In genomic region chr1:138246438-138247164, GRCm38 (mm10) we compare ENCODE assay signal across 18 mouse cellular contexts. TPM values are rescaled to one million over a fixed set of nuclear protein-coding genes. Genes with fewer than 3 reads are reported as not detected.
DNase-seq lines count a peak whose midpoint lies in the region; ATAC-seq and TF ChIP-seq lines count a peak whose summit lies in the region.
"Had no signal": no experiment of that assay in that cellular context is flagged by ENCODE, and none has a peak within 500 bp of the region (broad histone marks: within the 10 kb centered on the region; RNA-seq: fewer than 3 reads in every experiment).

No protein-coding gene starts in this region.

- H3K27me3 ChIP-seq in forebrain, embryonic 14.5 days (replicated peaks; ENCODE audit: control insufficient read depth, insufficient read depth, low read length) = no peaks in the 10 kb centered on the region
- H3K27me3 ChIP-seq in forebrain, embryonic 15.5 days = no peaks in the 10 kb centered on the region
- no peaks in the 10 kb centered on the region for H3K27me3 ChIP-seq in embryonic facial prominence, embryonic 14.5 days (replicated peaks; ENCODE audit: control insufficient read depth, insufficient read depth, low read length)
- no peaks in the 10 kb centered on the region for H3K27me3 ChIP-seq in limb, embryonic 14.5 days (ENCODE audit: control insufficient read depth, insufficient read depth, low read length)
- H3K27me3 ChIP-seq: liver, embryonic 13.5 days had no signal

- no peaks in the 10 kb centered on the region for H3K36me3 ChIP-seq in forebrain, embryonic 14.5 days (ENCODE audit: control insufficient read depth, insufficient read depth, low read length)
- H3K36me3 ChIP-seq in forebrain, embryonic 15.5 days = no peaks in the 10 kb centered on the region
- H3K36me3 ChIP-seq in embryonic facial prominence, embryonic 14.5 days (ENCODE audit: control insufficient read depth, insufficient read depth, low read length) = no peaks in the 10 kb centered on the region
- H3K36me3 ChIP-seq in limb, embryonic 14.5 days (ENCODE audit: control insufficient read depth, insufficient read depth, low read length) = no peaks in the 10 kb centered on the region
- H3K36me3 ChIP-seq: liver, embryonic 13.5 days had no signal

- H3K4me2 ChIP-seq in forebrain, embryonic 14.5 days (ENCODE audit: low read length) = no peak overlapping the region
- no peak overlapping the region for H3K4me2 ChIP-seq in forebrain, embryonic 15.5 days (replicated peaks)
- no peak overlapping the region for H3K4me2 ChIP-seq in embryonic facial prominence, embryonic 14.5 days (ENCODE audit: low read depth, low read length)
- no peak overlapping the region for H3K4me2 ChIP-seq in limb, embryonic 14.5 days (replicated peaks; ENCODE audit: low read depth, low read length, severe bottlenecking)
- H3K4me2 ChIP-seq: liver, embryonic 13.5 days had no signal

- no peak for TF ChIP-seq POLR2A in limb, embryonic 14.5 days (IDR thresholded peaks at IDR 0.05; ENCODE audit: borderline replicate concordance, extremely low read depth, insufficient read depth, insufficient read length)

- H3K9ac ChIP-seq in forebrain, embryonic 14.5 days (ENCODE audit: low read length) = no peak overlapping the region
- H3K9ac ChIP-seq in forebrain, embryonic 15.5 days (replicated peaks) = no peak overlapping the region
- H3K9ac ChIP-seq in embryonic facial prominence, embryonic 14.5 days (ENCODE audit: low read depth, low read length) = no peak overlapping the region
- H3K9ac ChIP-seq in limb, embryonic 14.5 days (ENCODE audit: low read depth, low read length, severe bottlenecking) = no peak overlapping the region
- H3K9ac ChIP-seq: liver, embryonic 13.5 days had no signal

- peak; percentile 9 for DNase-seq in forebrain, embryonic 14.5 days (ENCODE audit: low spot score)
- peak; percentile 37 to 57 for DNase-seq in B cell, adult 2 months
- peak; percentile 61 for DNase-seq in embryonic facial prominence, embryonic 14.5 days (ENCODE audit: low spot score)
- DNase-seq in limb, embryonic 14.5 days (ENCODE audit: low spot score) = no peak
- no peak for DNase-seq in cerebellum, adult 9-10 months
- DNase-seq in testis, postnatal 10 days (ENCODE audit: low spot score) = no peak
- DNase-seq in embryo, embryonic 11 days = no peak
- DNase-seq: cerebellum, adult 18-20 months; liver, embryonic 13.5 days; lung, postnatal 14 days; thymus, postnatal 36 days had no signal

- no peak overlapping the region for H3K4me3 ChIP-seq in forebrain, embryonic 14.5 days (ENCODE audit: low read depth, low read length)
- H3K4me3 ChIP-seq in forebrain, embryonic 15.5 days = no peak overlapping the region
- no peak overlapping the region for H3K4me3 ChIP-seq in embryonic facial prominence, embryonic 14.5 days (ENCODE audit: low read depth, low read length)
- H3K4me3 ChIP-seq in limb, embryonic 14.5 days (replicated peaks; ENCODE audit: low read length) = no peak overlapping the region
- H3K4me3 ChIP-seq: left cerebral cortex, adult 2 months; liver, embryonic 13.5 days had no signal

- no peaks in the 10 kb centered on the region; the same call in 1 of the 2 replicates for H3K4me1 ChIP-seq in forebrain, embryonic 14.5 days (ENCODE audit: control insufficient read depth, insufficient read depth, low read length)
- peaks cover 14% of the 10 kb centered on the region for H3K4me1 ChIP-seq in forebrain, embryonic 15.5 days
- H3K4me1 ChIP-seq in embryonic facial prominence, embryonic 14.5 days (ENCODE audit: control insufficient read depth, insufficient read depth, low read length) = peaks cover 7% of the 10 kb centered on the region; the same call in 1 of the 2 replicates
- H3K4me1 ChIP-seq in limb, embryonic 14.5 days (ENCODE audit: control insufficient read depth, insufficient read depth, low read length) = peaks cover 17% of the 10 kb centered on the region; the same call in 1 of the 2 replicates
- H3K4me1 ChIP-seq: liver, embryonic 13.5 days had no signal

- H3K9me3 ChIP-seq in forebrain, embryonic 14.5 days (replicated peaks; ENCODE audit: control insufficient read depth, low read length) = no peaks in the 10 kb centered on the region
- H3K9me3 ChIP-seq in forebrain, embryonic 15.5 days = no peaks in the 10 kb centered on the region
- H3K9me3 ChIP-seq in embryonic facial prominence, embryonic 14.5 days (ENCODE audit: control insufficient read depth, low read length) = no peaks in the 10 kb centered on the region
- no peaks in the 10 kb centered on the region for H3K9me3 ChIP-seq in limb, embryonic 14.5 days (ENCODE audit: control insufficient read depth, low read length)
- H3K9me3 ChIP-seq: liver, embryonic 13.5 days had no signal

- no peak overlapping the region for H3K27ac ChIP-seq in forebrain, embryonic 14.5 days (ENCODE audit: low read depth, low read length)
- no peak overlapping the region for H3K27ac ChIP-seq in forebrain, embryonic 15.5 days (replicated peaks)
- no peak overlapping the region for H3K27ac ChIP-seq in embryonic facial prominence, embryonic 14.5 days (replicated peaks; ENCODE audit: low read depth, low read length)
- no peak overlapping the region for H3K27ac ChIP-seq in limb, embryonic 14.5 days (replicated peaks; ENCODE audit: low read depth, low read length)
- H3K27ac ChIP-seq: left cerebral cortex, adult 2 months; liver, embryonic 13.5 days had no signal

- ATAC-seq in forebrain, embryonic 14.5 days = no peak
- no peak; the same call in 1 of the 2 replicates for ATAC-seq in forebrain, embryonic 15.5 days (replicated peaks)
- ATAC-seq in embryonic facial prominence, embryonic 14.5 days (ENCODE audit: low read depth) = peak; percentile 83
- peak; percentile 46; the same call in 1 of the 2 replicates for ATAC-seq in limb, embryonic 14.5 days (ENCODE audit: low FRiP score, low read depth)
- ATAC-seq: intestine, embryonic 16.5 days had no signal

- 76% methylated on average over 7 of the region's 7 CpGs for WGBS in forebrain, embryonic 14.5 days
- WGBS in forebrain, embryonic 15.5 days = 80% methylated on average over 7 of the region's 7 CpGs
- 63% methylated on average over 7 of the region's 7 CpGs for WGBS in embryonic facial prominence, embryonic 14.5 days
- 46% methylated on average over 7 of the region's 7 CpGs for WGBS in limb, embryonic 14.5 days

RNA-seq across cellular contexts. Expression of gene Atp6v1g3, which starts 26.9 kb away (rescaled TPM):
- polyA plus RNA-seq in forebrain, embryonic 14.5 days (2014; fragmentation: Nextera tagmentation; extraction: Ambion mirVana) = not detected in 2 replicates
- polyA plus RNA-seq in forebrain, embryonic 15.5 days (2015; fragmentation: Nextera tagmentation; extraction: Ambion mirVana) = not detected in 2 replicates
- polyA plus RNA-seq in embryonic facial prominence, embryonic 14.5 days (2014; fragmentation: Nextera tagmentation; extraction: Ambion mirVana) = 0.17 and 0.35 TPM in 2 replicates
- 0.06 TPM in 1 of 2 replicates, not detected in the other for polyA plus RNA-seq in limb, embryonic 14.5 days (2012; rRNA removed)
- not detected in 2 replicates for polyA plus RNA-seq in limb, embryonic 14.5 days (2014; fragmentation: Nextera tagmentation; extraction: Ambion mirVana)
- polyA plus RNA-seq: C2C12; frontal cortex, adult 2 months; heart, postnatal 0 days; intestine, embryonic 16.5 days; liver, embryonic 13.5 days; stomach, embryonic 14.5 days had no signal

Comparison
In these comparisons a context has a peak if more than half of its experiments do, and no peak if none do; other contexts are left out.
1. ATAC-seq: peak in embryonic facial prominence, embryonic 14.5 days (single experiment) and limb, embryonic 14.5 days (single experiment); none in forebrain, embryonic 14.5 days (single experiment) and forebrain, embryonic 15.5 days (single experiment).
2. DNase-seq: peak in forebrain, embryonic 14.5 days (single experiment), B cell, adult 2 months (2 of 2) and embryonic facial prominence, embryonic 14.5 days (single experiment); none in limb, embryonic 14.5 days (single experiment), cerebellum, adult 9-10 months (single experiment), testis, postnatal 10 days (single experiment) and embryo, embryonic 11 days (single experiment).